Mouse (Mus musculus) urinary bladder, postnatal 14 days (tissue): ENCODE results near the gene Tespa1.
"Not testable (repeated sequence)": the region's sequence is repeated elsewhere in the genome, so short reads cannot be mapped to it uniquely, and the experiment has no call there.

Source experiments
- DNase-seq: peaks from one replicate; pipeline ENCODE4 v3.0.0; 2021; ENCODE audit warnings: low spot score

The Tespa1 gene

GRCm38 (mm10) chr10:130322637-130323036 is at the start of gene Tespa1:
Tespa1 (plus strand) TSS chr10:130322870.
- DNase-seq, result no peak

- DNase-seq, result no peak
Measured at GRCm38 (mm10) chr10:130275759-130276158, 46.9 kb upstream of the Tespa1 start.

GRCm38 (mm10) chr10:130276496-130276895 is 46.2 kb upstream of the Tespa1 start:
- no peak for DNase-seq

GRCm38 (mm10) chr10:130280066-130280465 is 42.6 kb upstream of the Tespa1 start, which contains the start of gene Neurod4:
Neurod4 (minus strand) TSS chr10:130280240.
- DNase-seq, result no peak

GRCm38 (mm10) chr10:130281982-130282449 is 40.7 kb upstream of the Tespa1 start:
- no peak for DNase-seq

GRCm38 (mm10) chr10:130287201-130287600 is 35.5 kb upstream of the Tespa1 start:
- DNase-seq, result no peak

GRCm38 (mm10) chr10:130288007-130288406 is 34.7 kb upstream of the Tespa1 start:
- DNase-seq, result no peak

- no peak for DNase-seq
Measured at GRCm38 (mm10) chr10:130293741-130294408, 28.8 kb upstream of the Tespa1 start.

- DNase-seq, result not testable (repeated sequence)
Measured at GRCm38 (mm10) chr10:130298748-130299147, 23.9 kb upstream of the Tespa1 start.

- DNase-seq, result not testable (repeated sequence)
Measured at GRCm38 (mm10) chr10:130304138-130304537, 18.5 kb upstream of the Tespa1 start.

GRCm38 (mm10) chr10:130311534-130312227 is 11.0 kb upstream of the Tespa1 start:
- DNase-seq, result no peak

- DNase-seq, result no peak
Measured at GRCm38 (mm10) chr10:130313531-130313930, 9.1 kb upstream of the Tespa1 start.

GRCm38 (mm10) chr10:130314110-130314829 is 8.4 kb upstream of the Tespa1 start:
- DNase-seq, result no peak

- DNase-seq, result no peak
Measured at GRCm38 (mm10) chr10:130315846-130316245, 6.8 kb upstream of the Tespa1 start.

GRCm38 (mm10) chr10:130318720-130319119 is 4.0 kb upstream of the Tespa1 start:
- no peak for DNase-seq

- DNase-seq, result no peak
Measured at GRCm38 (mm10) chr10:130320715-130321114, 2.0 kb upstream of the Tespa1 start.

GRCm38 (mm10) chr10:130322062-130322461 is 608 bp upstream of the Tespa1 start:
- no peak for DNase-seq

GRCm38 (mm10) chr10:130324243-130324642 is 1.6 kb downstream of the Tespa1 start:
- DNase-seq, result no peak

- DNase-seq, result no peak
Measured at GRCm38 (mm10) chr10:130330711-130331110, 8.0 kb downstream of the Tespa1 start.

- no peak for DNase-seq
Measured at GRCm38 (mm10) chr10:130336385-130336784, 13.7 kb downstream of the Tespa1 start.

GRCm38 (mm10) chr10:130337581-130337980 is 14.9 kb downstream of the Tespa1 start:
- no peak for DNase-seq

GRCm38 (mm10) chr10:130340050-130340449 is 17.4 kb downstream of the Tespa1 start:
- not testable (repeated sequence) for DNase-seq

- no peak for DNase-seq
Measured at GRCm38 (mm10) chr10:130344056-130344455, 21.4 kb downstream of the Tespa1 start.
